Mouse (Mus musculus) cerebellum, adult 2 months (tissue): ENCODE data around the gene Ctnna2. TPM values are rescaled to one million over a fixed set of nuclear protein-coding genes. Genes with fewer than 3 reads are reported as not detected.

ENCODE experiments used
- DNase-seq, 2 experiments: peaks; one replicate each; pipeline ENCODE4 v3.0.0; 2021
- H3K27ac ChIP-seq: fragments of 200-500 bp; 2 replicates; pipeline ENCODE4 v1.5.1; 2012; ENCODE audit warnings: low read length, control low read depth, inconsistent platforms; ENCODE audit not compliant: insufficient read depth
- H3K27me3 ChIP-seq: fragments of 200-500 bp; 2 replicates; pipeline ENCODE4 v1.6.1; 2012; ENCODE audit warnings: inconsistent platforms, mild to moderate bottlenecking, low read length, moderate library complexity; ENCODE audit not compliant: control insufficient read depth, insufficient read depth
- H3K4me1 ChIP-seq: fragments of 200-500 bp; 2 replicates; pipeline ENCODE4 v1.6.1; 2011; ENCODE audit warnings: low read length; ENCODE audit not compliant: control insufficient read depth, insufficient read depth
- H3K4me3 ChIP-seq: fragments of 200-500 bp; replicated peaks from 2 replicates; pipeline ENCODE3; 2011; ENCODE audit warnings: mild to moderate bottlenecking, low read depth, low read length, control low read depth; ENCODE audit not compliant: insufficient read depth
- CTCF ChIP-seq: fragments of 200-500 bp; IDR thresholded peaks from 2 replicates; pipeline ENCODE4 v1.5.1; 2011; ENCODE audit warnings: low read depth, mild to moderate bottlenecking, control low read depth, low read length, moderate library complexity, borderline replicate concordance; ENCODE audit not compliant: insufficient read depth
- POLR2A ChIP-seq: fragments of 200-500 bp; IDR thresholded peaks from 2 replicates; pipeline ENCODE4 v1.6.1; 2011; ENCODE audit warnings: low read length, control low read depth, borderline replicate concordance; ENCODE audit not compliant: insufficient read depth
- WGBS: fragments of 180-500 bp; shearing (Covaris S2); methylation state at CpG from one replicate; pipeline ENCODE4 v1.1.7; 2018; 5-methylcytosine and 5-hydroxymethylcytosine counted together
- polyA plus RNA-seq: library from polyadenylated mRNA; depleted of rRNA; stranded (reverse); fragments of >200 nt; gene quantifications from 2 replicates; pipeline ENCODE4 v1.2.3, GENCODE M21; 2012

Gene Ctnna2
- polyA plus RNA-seq, 1 experiment, result 49.2 TPM

GRCm38 (mm10) chr6:77213757-77214409, 765.6 kb downstream of the Ctnna2 start:
- DNase-seq, result peak; percentile 50 to 69
- TF ChIP-seq POLR2A (no peak), CTCF (no peak)
- Histone ChIP-seq H3K4me1 (peaks cover 8% of the 10 kb centered on the region), H3K4me3 (no peak overlapping the region), H3K27me3 (no peaks in the 10 kb centered on the region), H3K27ac (no peak overlapping the region)
- 8% methylated on average over 3 of the region's 3 CpGs for WGBS

GRCm38 (mm10) chr6:77209929-77210328, 769.6 kb downstream of the Ctnna2 start:
- Histone ChIP-seq H3K27me3 (no peaks in the 10 kb centered on the region), H3K4me3 (no peak overlapping the region), H3K27ac (no peak overlapping the region), H3K4me1 (peaks cover 8% of the 10 kb centered on the region)
- TF ChIP-seq CTCF, result no peak
- 90% methylated on average over 3 of the region's 3 CpGs for WGBS
- DNase-seq, result no peak

- H3K4me1 ChIP-seq, result peaks cover 6% of the 10 kb centered on the region
- no peak for DNase-seq
- TF ChIP-seq POLR2A (no peak), CTCF (no peak)
- H3K27ac ChIP-seq, result no peak overlapping the region
- WGBS, result 64% methylated on average over 1 of the region's 1 CpGs
- no peak overlapping the region for H3K4me3 ChIP-seq
- H3K27me3 ChIP-seq, result no peaks in the 10 kb centered on the region
Observed at GRCm38 (mm10) chr6:77209183-77209582, 770.3 kb downstream of the Ctnna2 start.

GRCm38 (mm10) chr6:77199375-77199774, 780.1 kb downstream of the Ctnna2 start:
- TF ChIP-seq POLR2A (no peak), CTCF (no peak)
- 76% methylated on average over 2 of the region's 2 CpGs for WGBS

GRCm38 (mm10) chr6:77196650-77197049, 782.8 kb downstream of the Ctnna2 start:
- Histone ChIP-seq H3K4me1 (peaks cover 3% of the 10 kb centered on the region), H3K27ac (no peak overlapping the region), H3K4me3 (no peak overlapping the region), H3K27me3 (no peaks in the 10 kb centered on the region)
- WGBS, result 64% methylated on average over 3 of the region's 3 CpGs
- no peak for TF ChIP-seq CTCF
- no peak for TF ChIP-seq POLR2A
- DNase-seq, result peak in 1 of 2 experiments; percentile 11

More at GRCm38 (mm10) chr6:77199375-77199774, 780.1 kb downstream of the Ctnna2 start:
- Histone ChIP-seq H3K4me1 (peaks cover 3% of the 10 kb centered on the region), H3K27ac (no peak overlapping the region), H3K4me3 (no peak overlapping the region), H3K27me3 (no peaks in the 10 kb centered on the region)
- DNase-seq, result no peak

- no peak overlapping the region for H3K27ac ChIP-seq
- no peak overlapping the region for H3K4me3 ChIP-seq
- TF ChIP-seq CTCF (no peak), POLR2A (no peak)
- WGBS, result 95% methylated on average over 4 of the region's 4 CpGs
- no peak for DNase-seq
- H3K4me1 ChIP-seq, result no peaks in the 10 kb centered on the region
- H3K27me3 ChIP-seq, result no peaks in the 10 kb centered on the region
Observed at GRCm38 (mm10) chr6:77191635-77192034, 787.9 kb downstream of the Ctnna2 start.

- TF ChIP-seq POLR2A, result no peak
- TF ChIP-seq CTCF, result no peak
- 91% methylated on average over 2 of the region's 2 CpGs for WGBS
- H3K4me3 ChIP-seq, result no peak overlapping the region
Observed at GRCm38 (mm10) chr6:77188628-77189027, 790.9 kb downstream of the Ctnna2 start.

GRCm38 (mm10) chr6:77185751-77186150, 793.7 kb downstream of the Ctnna2 start:
- TF ChIP-seq CTCF, result no peak
- no peak for TF ChIP-seq POLR2A
- 37% methylated on average over 4 of the region's 4 CpGs for WGBS
- DNase-seq, result peak in 1 of 2 experiments; percentile 49
- Histone ChIP-seq H3K4me3 (no peak overlapping the region), H3K27ac (no peak overlapping the region), H3K27me3 (no peaks in the 10 kb centered on the region), H3K4me1 (no peaks in the 10 kb centered on the region; the same call in 1 of the 2 replicates)

More at GRCm38 (mm10) chr6:77188628-77189027, 790.9 kb downstream of the Ctnna2 start:
- H3K4me1 ChIP-seq, result no peaks in the 10 kb centered on the region; the same call in 1 of the 2 replicates
- no peak overlapping the region for H3K27ac ChIP-seq
- no peak for DNase-seq
- H3K27me3 ChIP-seq, result no peaks in the 10 kb centered on the region
